Mouse (Mus musculus) liver, embryonic 14.5 days (tissue): ENCODE measurements around the gene Gm16223. TPM values are rescaled to one million over a fixed set of nuclear protein-coding genes. Genes with fewer than 3 reads are reported as not detected.

Experiments
- ATAC-seq: fragments of 200-750 bp; cut with Nextera tagmentation; 2 replicates; pipeline ENCODE4 v1.8.0; 2017; ENCODE audit warnings: moderate number of reproducible peaks, mild to moderate bottlenecking, moderate library complexity; ENCODE audit not compliant: insufficient read depth
- DNase-seq, 3 experiments: peaks; one replicate each; pipeline ENCODE4 v3.0.0-alpha.2; 2012 to 2013; ENCODE audit warnings: low read depth in 3 of 3, low spot score in 3 of 3
- H3K27ac ChIP-seq: fragments of 300-500 bp; sonication (generic); 2 replicates; pipeline ENCODE4 v1.5.1; 2014; ENCODE audit warnings: moderate library complexity, mild to moderate bottlenecking, control low read depth, inconsistent platforms
- H3K27me3 ChIP-seq: fragments of 300-500 bp; sonication (generic); 2 replicates; pipeline ENCODE4 v1.6.1; 2014; ENCODE audit warnings: mild to moderate bottlenecking, low read length, moderate library complexity; ENCODE audit not compliant: control insufficient read depth, insufficient read depth
- H3K36me3 ChIP-seq: fragments of 300-500 bp; sonication (generic); replicated peaks from 2 replicates; pipeline ENCODE4 v1.6.1; 2014; ENCODE audit warnings: low read depth; ENCODE audit not compliant: control insufficient read depth, insufficient read depth
- H3K4me1 ChIP-seq, 2 experiments: fragments of 200-500 bp in 1 of 2; fragments of 300-500 bp in 1 of 2; sonication (generic) in 1 of 2; replicated peaks; 2 replicates each; pipeline ENCODE4 v1.6.1; 2012 to 2014; ENCODE audit warnings: antibody characterized with exemption in 1 of 2, inconsistent platforms in 1 of 2, low read length in 1 of 2; ENCODE audit not compliant: control insufficient read depth in 2 of 2, insufficient read depth in 2 of 2
- H3K4me2 ChIP-seq: fragments of 300-500 bp; sonication (generic); 2 replicates; pipeline ENCODE4 v1.6.1; 2014; ENCODE audit warnings: low read depth, mild to moderate bottlenecking, control low read depth, moderate library complexity
- H3K4me3 ChIP-seq, 2 experiments: fragments of 200-500 bp in 1 of 2; fragments of 300-500 bp in 1 of 2; sonication (generic) in 1 of 2; 2 replicates each; pipeline ENCODE4 v1.5.1; 2012 to 2014; ENCODE audit warnings: low read depth in 2 of 2, low read length in 2 of 2, mild to moderate bottlenecking in 2 of 2, control low read depth in 1 of 2, inconsistent platforms in 1 of 2, moderate library complexity in 1 of 2; ENCODE audit not compliant: insufficient read depth in 1 of 2
- H3K9ac ChIP-seq: fragments of 300-500 bp; sonication (generic); replicated peaks from 2 replicates; pipeline ENCODE4 v1.6.1; 2014; ENCODE audit warnings: mild to moderate bottlenecking, control low read depth, moderate library complexity
- H3K9me3 ChIP-seq: fragments of 300-500 bp; sonication (generic); 2 replicates; pipeline ENCODE4 v1.6.1; 2016; ENCODE audit warnings: low read length, mixed read lengths; ENCODE audit not compliant: control insufficient read depth
- CTCF ChIP-seq: IDR thresholded peaks from 2 replicates; pipeline ENCODE4 v1.5.1; 2016; ENCODE audit warnings: antibody characterized with exemption, low read depth, control low read depth
- EP300 ChIP-seq: IDR thresholded peaks from 2 replicates; pipeline ENCODE4 v1.6.1; 2016; ENCODE audit warnings: antibody characterized with exemption, low read depth
- WGBS: fragments of 180-500 bp; shearing (Covaris S2); extraction: QIAGEN DNeasy Blood & Tissue Kit; methylation state at CpG from one replicate; pipeline ENCODE4 v1.1.7; 2014; ENCODE audit not compliant: insufficient replicate concordance; 5-methylcytosine and 5-hydroxymethylcytosine counted together
- polyA plus RNA-seq, 2 experiments: library from polyadenylated mRNA; depleted of rRNA in 1 of 2; stranded (reverse) in 1 of 2; unstranded in 1 of 2; fragments of >200 nt; fragmentation: Nextera tagmentation in 1 of 2; extraction: Ambion mirVana in 1 of 2; gene quantifications; 2 replicates each; pipeline versions ENCODE4 v1.2.1 to v1.2.3; 2012 to 2014

The Gm16223 gene
- polyA plus RNA-seq, 2 experiments, result not detected

- Histone ChIP-seq H3K4me1 (no peaks in the 10 kb centered on the region), H3K9ac (no peak overlapping the region), H3K27me3 (no peaks in the 10 kb centered on the region), H3K9me3 (no peaks in the 10 kb centered on the region), H3K27ac (no peak overlapping the region), H3K4me2 (no peak overlapping the region), H3K36me3 (no peaks in the 10 kb centered on the region), H3K4me3 (no peak overlapping the region)
- no peak for DNase-seq
- TF ChIP-seq CTCF (no peak), EP300 (no peak)
- no peak for ATAC-seq
- WGBS, result 58% methylated on average over 3 of the region's 3 CpGs
Observed at GRCm38 (mm10) chr5:42250376-42250775, 182.6 kb downstream of the Gm16223 start.

Other genes starting within 250 kb of the Gm16223 start
- 2.5 and 4.4 TPM in 2 replicates for gene Bod1l, start 223.6 kb upstream of the Gm16223 start, polyA plus RNA-seq (2012; rRNA removed)
- 7.9 and 8.4 TPM in 2 replicates for gene Bod1l, start 223.6 kb upstream of the Gm16223 start, polyA plus RNA-seq (2014; fragmentation: Nextera tagmentation; extraction: Ambion mirVana)